Mouse (Mus musculus): ENCODE results near the gene Xrra1. TPM values are rescaled to one million over a fixed set of nuclear protein-coding genes. Genes with fewer than 3 reads are reported as not detected.

Xrra1 gene
- total and polyA plus RNA-seq, 3 experiments, result 0.58 to 1.2 TPM; not detected in 1

- no peak overlapping the region for H3K9ac ChIP-seq (ENCODE audit: control insufficient read depth, low read depth, low read length, poor library complexity, severe bottlenecking)
- no peak overlapping the region for H3K4me3 ChIP-seq (ENCODE audit: control insufficient read depth in 1 of 2, insufficient read depth in 1 of 2, low read depth in 2 of 2, low read length in 2 of 2)
- DNase-seq (ENCODE audit: low read depth, low spot score), result no peak
- H3K4me1 ChIP-seq (ENCODE audit: control insufficient read depth in 1 of 2, insufficient read depth in 2 of 2, low read length in 2 of 2), result no peaks in the 10 kb centered on the region
- TF ChIP-seq MEF2A (IDR thresholded peaks at IDR 0.05; ENCODE audit: extremely low read depth, insufficient replicate concordance, low read depth, low read length, poor library complexity, severe bottlenecking) (no peak), ZKSCAN1 (IDR thresholded peaks at IDR 0.05; ENCODE audit: low read depth, low read length) (no peak), USF2 (IDR thresholded peaks at IDR 0.05; ENCODE audit: borderline replicate concordance in 1 of 2, insufficient read depth in 1 of 2, low read depth in 1 of 2, low read length in 2 of 2) (no peak)
- H3K79me2 ChIP-seq (ENCODE audit: control insufficient read depth, insufficient read depth, low read length, poor library complexity), result peaks cover 21% of the 10 kb centered on the region
- H3K9me3 ChIP-seq (replicated peaks; ENCODE audit: insufficient read depth, low read length), result no peaks in the 10 kb centered on the region
- H3K36me3 ChIP-seq (ENCODE audit: control insufficient read depth in 1 of 2, insufficient read depth in 2 of 2, low read length in 2 of 2), result peaks cover 2 to 43% of the 10 kb centered on the region in 2 experiments; a peak in 3 of 4 replicates
- no peak overlapping the region for H3K27ac ChIP-seq (ENCODE audit: control insufficient read depth, low read depth, low read length)
- no peaks in the 10 kb centered on the region for H3K27me3 ChIP-seq (ENCODE audit: control insufficient read depth in 1 of 2, insufficient read depth in 2 of 2, low read length in 2 of 2)
Measured at GRCm38 (mm10) chr7:99850534-99850933, 8.4 kb upstream of the Xrra1 start.

- Histone ChIP-seq H3K4me3 (ENCODE audit: control insufficient read depth in 1 of 2, insufficient read depth in 1 of 2, low read depth in 2 of 2, low read length in 2 of 2) (no peak overlapping the region), H3K27me3 (ENCODE audit: control insufficient read depth in 1 of 2, insufficient read depth in 2 of 2, low read length in 2 of 2) (no peaks in the 10 kb centered on the region), H3K79me2 (ENCODE audit: control insufficient read depth, insufficient read depth, low read length, poor library complexity) (peaks cover 21% of the 10 kb centered on the region), H3K9me3 (replicated peaks; ENCODE audit: insufficient read depth, low read length) (no peaks in the 10 kb centered on the region), H3K27ac (ENCODE audit: control insufficient read depth, low read depth, low read length) (no peak overlapping the region), H3K36me3 (ENCODE audit: control insufficient read depth in 1 of 2, insufficient read depth in 2 of 2, low read length in 2 of 2) (peaks cover 5 to 45% of the 10 kb centered on the region in 2 experiments), H3K4me1 (ENCODE audit: control insufficient read depth in 1 of 2, insufficient read depth in 2 of 2, low read length in 2 of 2) (peaks cover 0 to 4% of the 10 kb centered on the region in 2 experiments; a peak in 2 of 4 replicates), H3K9ac (ENCODE audit: control insufficient read depth, low read depth, low read length, poor library complexity, severe bottlenecking) (no peak overlapping the region)
- no peak for TF ChIP-seq RAD21 (IDR thresholded peaks at IDR 0.05; ENCODE audit: low read depth, low read length)
- TF ChIP-seq BHLHE40 (IDR thresholded peaks at IDR 0.05; ENCODE audit: borderline replicate concordance, low read depth, low read length), result no peak
- no peak for TF ChIP-seq MYB (IDR thresholded peaks at IDR 0.05; ENCODE audit: low read depth, low read length)
- no peak for TF ChIP-seq RCOR1 (IDR thresholded peaks at IDR 0.05; ENCODE audit: low read depth, low read length)
- TF ChIP-seq MAZ (IDR thresholded peaks at IDR 0.05; ENCODE audit: low read depth, low read length), result no peak
- no peak for TF ChIP-seq POLR2A (IDR thresholded peaks at IDR 0.05; ENCODE audit: control insufficient read depth in 1 of 2, insufficient read depth in 1 of 2, low read depth in 1 of 2, low read length in 2 of 2, poor library complexity in 1 of 2)
- no peak for TF ChIP-seq MEF2A (IDR thresholded peaks at IDR 0.05; ENCODE audit: extremely low read depth, insufficient replicate concordance, low read depth, low read length, poor library complexity, severe bottlenecking)
- no peak for TF ChIP-seq USF1 (IDR thresholded peaks at IDR 0.05; ENCODE audit: low read depth, low read length)
- no peak for TF ChIP-seq CTCF (IDR thresholded peaks at IDR 0.05 in 2 of 3, conservative IDR thresholded peaks at IDR 0.05 in 1 of 3; ENCODE audit: control insufficient read depth in 1 of 3, insufficient read depth in 1 of 3, low read depth in 2 of 3, low read length in 3 of 3, poor library complexity in 1 of 3, severe bottlenecking in 1 of 3)
- no peak for TF ChIP-seq POLR2AphosphoS5 (IDR thresholded peaks at IDR 0.05; ENCODE audit: borderline replicate concordance, low read depth, low read length)
- no peak for TF ChIP-seq NELFE (IDR thresholded peaks at IDR 0.05; ENCODE audit: low read depth, low read length)
- TF ChIP-seq USF2 (IDR thresholded peaks at IDR 0.05; ENCODE audit: borderline replicate concordance in 1 of 2, insufficient read depth in 1 of 2, low read depth in 1 of 2, low read length in 2 of 2), result no peak
- TF ChIP-seq MAFK (IDR thresholded peaks at IDR 0.05; ENCODE audit: borderline replicate concordance, low read depth, low read length), result no peak
- no peak for TF ChIP-seq CHD1 (IDR thresholded peaks at IDR 0.05; ENCODE audit: low read depth, low read length)
- no peak for TF ChIP-seq TCF12 (IDR thresholded peaks at IDR 0.05; ENCODE audit: low read depth, low read length)
- TF ChIP-seq ZMIZ1 (IDR thresholded peaks at IDR 0.05; ENCODE audit: low read depth, low read length), result no peak
- TF ChIP-seq ZKSCAN1 (IDR thresholded peaks at IDR 0.05; ENCODE audit: low read depth, low read length), result no peak
- DNase-seq (ENCODE audit: low read depth, low spot score), result no peak
Measured at GRCm38 (mm10) chr7:99851121-99851520, 7.8 kb upstream of the Xrra1 start.

Data from MEL (cell line).